Mouse (Mus musculus) forebrain, embryonic 16.5 days (tissue): ENCODE measurements around the gene Celsr1. TPM values are rescaled to one million over a fixed set of nuclear protein-coding genes. Genes with fewer than 3 reads are reported as not detected.
A peak's percentile ranks its signal among the peaks of the same experiment; 100 is the strongest.

Experiments used
- ATAC-seq: fragments of 200-750 bp; cut with Nextera tagmentation; 2 replicates; pipeline ENCODE4 v1.8.0; 2017; ENCODE audit warnings: mild to moderate bottlenecking, moderate library complexity
- H3K27ac ChIP-seq: fragments of 300-500 bp; sonication (generic); 2 replicates; pipeline ENCODE4 v1.5.1; 2014; ENCODE audit warnings: low read length, control low read depth
- H3K27me3 ChIP-seq: fragments of 300-500 bp; sonication (generic); replicated peaks from 2 replicates; pipeline ENCODE4 v1.6.1; 2014; ENCODE audit warnings: low read length; ENCODE audit not compliant: control insufficient read depth, insufficient read depth
- H3K36me3 ChIP-seq: fragments of 300-500 bp; sonication (generic); 2 replicates; pipeline ENCODE4 v1.6.1; 2014; ENCODE audit not compliant: control insufficient read depth, insufficient read depth
- H3K4me1 ChIP-seq: fragments of 300-500 bp; sonication (generic); replicated peaks from 2 replicates; pipeline ENCODE4 v1.6.1; 2014; ENCODE audit warnings: low read length; ENCODE audit not compliant: control insufficient read depth, insufficient read depth
- H3K4me2 ChIP-seq: fragments of 300-500 bp; sonication (generic); 2 replicates; pipeline ENCODE4 v1.6.1; 2014; ENCODE audit warnings: mild to moderate bottlenecking, low read length, control low read depth
- H3K4me3 ChIP-seq: fragments of 300-500 bp; sonication (generic); replicated peaks from 2 replicates; pipeline ENCODE4 v1.5.1; 2014; ENCODE audit warnings: mild to moderate bottlenecking, low read length, control low read depth
- H3K9ac ChIP-seq: fragments of 300-500 bp; sonication (generic); replicated peaks from 2 replicates; pipeline ENCODE4 v1.6.1; 2014; ENCODE audit warnings: low read depth, low read length, control low read depth
- H3K9me3 ChIP-seq: fragments of 300-500 bp; sonication (generic); 2 replicates; pipeline ENCODE4 v1.6.1; 2016; ENCODE audit warnings: low read length; ENCODE audit not compliant: control insufficient read depth
- WGBS: fragments of 180-500 bp; shearing (Covaris S2); extraction: QIAGEN DNeasy Blood & Tissue Kit; methylation state at CpG from one replicate; pipeline ENCODE4 v1.1.7; 2014; 5-methylcytosine and 5-hydroxymethylcytosine counted together
- polyA plus RNA-seq: library from polyadenylated mRNA; unstranded; fragments of >200 nt; fragmentation: Nextera tagmentation; extraction: Ambion mirVana; gene quantifications from 2 replicates; pipeline ENCODE4 v1.2.1, GENCODE M21; 2015

Celsr1 gene
- polyA plus RNA-seq, 1 experiment from 2014 or later: 4.6 TPM

DNA sequence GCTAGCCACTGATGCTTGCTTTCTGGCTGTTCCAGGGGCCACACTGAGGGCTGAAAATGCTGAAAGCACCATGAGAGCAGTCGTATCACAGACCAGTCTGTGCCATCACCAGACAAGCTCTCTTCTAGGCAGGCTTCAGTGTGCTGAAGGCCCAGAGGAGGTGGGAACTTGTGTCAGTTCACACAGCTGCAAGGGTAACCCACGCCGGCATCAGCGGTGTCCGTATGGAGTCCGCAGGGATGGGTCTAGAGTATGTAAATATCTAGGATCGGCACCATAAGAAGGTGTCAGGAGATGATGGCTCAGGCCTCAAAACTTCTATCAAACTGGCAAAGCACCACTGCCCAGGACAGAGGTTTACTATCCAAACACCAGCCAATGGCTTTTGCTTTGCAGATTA is 64.3 kb downstream of the Celsr1 start:
- no peaks in the 10 kb centered on the region for H3K36me3 ChIP-seq
- H3K4me1 ChIP-seq: peaks cover 27% of the 10 kb centered on the region
- ATAC-seq: peak; percentile 34
- no peak overlapping the region for H3K4me2 ChIP-seq
- 81% methylated on average over 7 of the region's 7 CpGs for WGBS
- no peak overlapping the region for H3K9ac ChIP-seq
- H3K4me3 ChIP-seq: no peak overlapping the region
- 0 out of 2 replicates have a peak overlapping the region, but pooled peaks have one; percentile 14 for H3K27ac ChIP-seq
- H3K27me3 ChIP-seq: no peaks in the 10 kb centered on the region
- no peaks in the 10 kb centered on the region for H3K9me3 ChIP-seq

DNA sequence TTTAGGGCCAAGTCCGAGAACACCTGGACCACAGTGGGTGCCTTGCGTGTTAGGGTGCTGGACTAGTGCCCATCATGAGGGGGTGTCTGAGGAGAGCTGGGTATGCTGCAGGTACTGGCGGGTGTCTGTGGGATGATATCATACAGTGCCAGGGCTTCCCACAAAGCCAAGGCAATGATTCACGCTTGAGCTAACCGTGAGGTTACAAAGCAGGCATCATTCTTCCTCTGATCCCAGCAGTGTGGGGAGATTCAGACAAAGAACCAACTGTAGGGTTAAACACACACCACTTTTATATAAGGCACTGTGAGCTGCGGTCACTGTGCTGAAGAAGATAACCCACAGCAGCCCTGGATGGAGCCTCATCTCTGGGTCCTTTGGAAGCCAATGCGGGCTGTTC is 67.5 kb downstream of the Celsr1 start:
- Histone ChIP-seq H3K27ac (no peak overlapping the region), H3K9ac (no peak overlapping the region), H3K4me3 (no peak overlapping the region), H3K4me2 (no peak overlapping the region), H3K36me3 (no peaks in the 10 kb centered on the region), H3K9me3 (no peaks in the 10 kb centered on the region), H3K27me3 (no peaks in the 10 kb centered on the region), H3K4me1 (peaks cover 21% of the 10 kb centered on the region)
- ATAC-seq: no peak
- 65% methylated on average over 7 of the region's 7 CpGs for WGBS

DNA sequence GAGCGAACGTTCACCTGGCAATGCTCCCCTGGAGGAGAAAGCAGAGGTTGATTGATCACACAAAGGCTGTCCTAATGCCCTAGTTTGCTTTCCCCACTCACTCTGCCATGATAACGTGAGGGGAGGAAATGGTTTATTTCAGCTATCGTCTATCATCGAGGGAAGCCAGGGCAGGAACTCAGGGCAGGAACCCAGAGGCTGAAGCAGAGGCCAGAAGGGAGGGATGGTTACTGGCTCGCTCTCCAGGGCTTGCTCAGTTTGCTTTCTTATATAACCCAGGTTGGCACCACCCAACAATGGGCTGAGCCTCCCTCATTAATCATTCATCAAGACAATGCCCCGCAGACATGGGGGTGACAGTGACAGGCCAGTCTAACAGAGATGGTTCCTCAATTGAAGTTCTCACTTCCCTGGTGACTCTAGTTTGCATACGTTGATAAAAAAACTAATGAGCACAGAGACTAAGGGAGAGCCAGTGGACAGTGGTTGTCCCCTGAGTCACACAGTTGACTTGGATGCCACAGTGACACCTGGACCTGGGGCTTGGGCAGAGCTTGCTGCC is 70.2 kb downstream of the Celsr1 start:
- Histone ChIP-seq H3K27ac (no peak overlapping the region), H3K9ac (no peak overlapping the region), H3K4me1 (peaks cover 6% of the 10 kb centered on the region), H3K36me3 (no peaks in the 10 kb centered on the region), H3K27me3 (no peaks in the 10 kb centered on the region), H3K4me3 (no peak overlapping the region), H3K4me2 (no peak overlapping the region), H3K9me3 (no peaks in the 10 kb centered on the region)
- 76% methylated on average over 8 of the region's 8 CpGs for WGBS
- ATAC-seq: no peak

DNA sequence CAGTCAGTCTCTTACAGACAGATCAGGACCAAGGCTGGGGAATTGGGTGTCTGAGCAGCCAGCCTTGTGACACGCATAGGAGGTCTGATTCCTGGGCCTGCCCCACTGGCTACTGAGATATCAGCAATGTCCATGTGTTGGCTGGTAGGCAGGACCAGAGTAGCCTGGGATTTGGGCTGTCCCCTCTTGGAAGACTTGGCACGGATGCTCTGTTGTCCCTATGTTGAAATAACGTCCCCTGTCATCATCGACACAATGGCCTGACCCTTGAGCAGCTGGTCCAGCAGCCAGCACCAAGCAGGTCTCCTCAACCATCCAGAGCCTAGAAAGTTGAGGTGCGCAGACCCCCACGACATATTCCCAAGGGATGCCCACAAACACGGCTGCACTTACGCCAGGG is 70.9 kb downstream of the Celsr1 start:
- no peak for ATAC-seq
- no peak overlapping the region for H3K4me3 ChIP-seq
- H3K27ac ChIP-seq: no peak overlapping the region
- H3K4me2 ChIP-seq: no peak overlapping the region
- no peak overlapping the region for H3K9ac ChIP-seq
- no peaks in the 10 kb centered on the region for H3K36me3 ChIP-seq
- H3K4me1 ChIP-seq: peaks cover 6% of the 10 kb centered on the region
- no peaks in the 10 kb centered on the region for H3K9me3 ChIP-seq
- WGBS: 93% methylated on average over 8 of the region's 8 CpGs
- H3K27me3 ChIP-seq: no peaks in the 10 kb centered on the region

DNA sequence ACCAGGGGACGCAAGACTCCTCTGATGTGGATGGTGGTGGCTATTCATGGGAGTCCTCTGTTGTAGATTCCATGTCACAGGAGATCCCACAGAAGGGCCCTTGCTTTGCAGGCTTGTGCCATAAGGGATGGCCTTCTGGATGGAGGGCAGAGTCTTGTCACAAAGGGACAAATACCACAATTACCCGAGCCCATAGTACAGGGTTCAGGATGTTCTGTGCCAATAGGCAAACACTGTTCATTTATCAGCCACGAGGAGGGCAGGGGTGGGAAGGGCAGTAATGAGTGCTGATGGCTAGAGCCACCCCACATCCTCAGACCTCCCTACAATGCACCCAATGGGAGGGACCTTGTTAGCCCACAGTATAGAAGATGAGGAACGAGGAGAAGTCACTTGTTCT is 71.9 kb downstream of the Celsr1 start:
- ATAC-seq: no peak
- no peak overlapping the region for H3K4me2 ChIP-seq
- no peaks in the 10 kb centered on the region for H3K36me3 ChIP-seq
- H3K9me3 ChIP-seq: no peaks in the 10 kb centered on the region
- no peak overlapping the region for H3K9ac ChIP-seq
- H3K4me3 ChIP-seq: no peak overlapping the region
- no peak overlapping the region for H3K27ac ChIP-seq
- 75% methylated on average over 4 of the region's 4 CpGs for WGBS
- peaks cover 6% of the 10 kb centered on the region for H3K4me1 ChIP-seq
- H3K27me3 ChIP-seq: no peaks in the 10 kb centered on the region

DNA sequence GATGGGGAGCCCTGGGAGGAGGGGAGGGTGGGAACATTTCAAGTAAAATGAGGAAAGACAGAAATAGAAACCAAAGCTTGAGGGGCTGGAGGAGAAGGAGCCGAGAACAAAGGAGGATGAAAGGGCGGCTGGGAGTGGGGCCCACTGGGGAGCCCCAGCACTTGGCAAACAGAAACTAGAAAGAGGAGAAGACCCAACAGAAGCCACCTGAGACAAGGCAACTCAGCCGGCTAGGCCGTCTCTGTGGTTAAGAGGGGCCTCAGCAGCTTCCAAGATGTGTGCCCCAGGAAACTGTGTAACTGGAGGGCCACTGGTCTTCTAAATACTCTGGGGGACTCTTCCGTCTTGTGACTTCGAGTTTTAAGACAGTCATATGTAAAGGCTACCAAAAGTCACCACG is 72.4 kb downstream of the Celsr1 start:
- H3K9ac ChIP-seq: no peak overlapping the region
- WGBS: 65% methylated on average over 7 of the region's 7 CpGs
- H3K9me3 ChIP-seq: no peaks in the 10 kb centered on the region
- H3K27ac ChIP-seq: no peak overlapping the region
- no peaks in the 10 kb centered on the region for H3K36me3 ChIP-seq
- H3K27me3 ChIP-seq: no peaks in the 10 kb centered on the region
- no peak overlapping the region for H3K4me2 ChIP-seq
- no peak for ATAC-seq
- H3K4me1 ChIP-seq: peaks cover 3% of the 10 kb centered on the region
- no peak overlapping the region for H3K4me3 ChIP-seq

DNA sequence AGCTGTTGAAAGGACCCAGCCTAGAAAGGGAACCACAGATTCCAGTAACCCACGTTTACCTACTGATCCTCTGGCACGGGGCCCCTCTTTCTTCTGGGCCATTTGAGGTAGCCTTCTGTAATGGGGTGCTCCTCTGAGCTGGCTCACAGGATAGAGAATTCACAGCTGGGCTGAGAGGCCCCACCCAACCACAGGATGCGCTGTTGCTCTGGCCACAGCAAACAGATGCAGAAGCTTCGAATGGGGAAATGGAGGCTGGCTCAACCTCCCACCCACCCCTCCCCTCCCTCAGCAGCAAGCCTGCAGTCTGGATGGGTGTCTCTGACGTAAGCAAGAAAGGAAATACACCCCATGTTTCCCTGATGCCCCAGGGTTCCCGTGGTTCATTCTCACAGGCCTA is 77.4 kb downstream of the Celsr1 start:
- Histone ChIP-seq H3K4me3 (no peak overlapping the region), H3K36me3 (no peaks in the 10 kb centered on the region)
- WGBS: 74% methylated on average over 6 of the region's 6 CpGs

DNA sequence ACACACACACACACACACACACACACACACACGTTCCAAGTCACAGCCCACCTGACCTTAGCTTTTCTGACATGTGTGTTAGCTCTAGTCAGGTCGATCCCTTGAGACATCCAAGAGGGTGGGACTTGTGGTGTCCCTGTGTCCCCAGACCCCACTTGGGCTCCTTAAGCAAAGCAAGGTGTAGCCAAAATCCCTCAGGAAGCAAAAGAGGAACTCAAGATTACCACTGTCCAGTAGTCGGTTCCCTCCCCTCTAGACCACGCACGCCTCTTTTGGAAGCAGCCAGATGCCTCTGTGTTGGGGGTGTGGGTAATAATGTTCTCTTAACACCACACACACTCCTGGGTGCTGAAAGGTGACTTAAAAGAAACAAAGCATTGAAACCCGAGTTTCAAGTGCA is 80.1 kb downstream of the Celsr1 start:
- no peak overlapping the region for H3K27ac ChIP-seq
- no peaks in the 10 kb centered on the region for H3K27me3 ChIP-seq
- no peaks in the 10 kb centered on the region for H3K9me3 ChIP-seq
- H3K9ac ChIP-seq: no peak overlapping the region
- no peak for ATAC-seq
- H3K4me2 ChIP-seq: no peak overlapping the region
- no peaks in the 10 kb centered on the region for H3K4me1 ChIP-seq
- H3K4me3 ChIP-seq: no peak overlapping the region
- H3K36me3 ChIP-seq: no peaks in the 10 kb centered on the region
- WGBS: 90% methylated on average over 6 of the region's 6 CpGs

More for the DNA sequence above, 77.4 kb downstream of the Celsr1 start:
- H3K4me1 ChIP-seq: no peaks in the 10 kb centered on the region
- no peaks in the 10 kb centered on the region for H3K27me3 ChIP-seq
- no peak overlapping the region for H3K27ac ChIP-seq
- no peaks in the 10 kb centered on the region for H3K9me3 ChIP-seq
- H3K9ac ChIP-seq: no peak overlapping the region
- no peak for ATAC-seq
- no peak overlapping the region for H3K4me2 ChIP-seq

DNA sequence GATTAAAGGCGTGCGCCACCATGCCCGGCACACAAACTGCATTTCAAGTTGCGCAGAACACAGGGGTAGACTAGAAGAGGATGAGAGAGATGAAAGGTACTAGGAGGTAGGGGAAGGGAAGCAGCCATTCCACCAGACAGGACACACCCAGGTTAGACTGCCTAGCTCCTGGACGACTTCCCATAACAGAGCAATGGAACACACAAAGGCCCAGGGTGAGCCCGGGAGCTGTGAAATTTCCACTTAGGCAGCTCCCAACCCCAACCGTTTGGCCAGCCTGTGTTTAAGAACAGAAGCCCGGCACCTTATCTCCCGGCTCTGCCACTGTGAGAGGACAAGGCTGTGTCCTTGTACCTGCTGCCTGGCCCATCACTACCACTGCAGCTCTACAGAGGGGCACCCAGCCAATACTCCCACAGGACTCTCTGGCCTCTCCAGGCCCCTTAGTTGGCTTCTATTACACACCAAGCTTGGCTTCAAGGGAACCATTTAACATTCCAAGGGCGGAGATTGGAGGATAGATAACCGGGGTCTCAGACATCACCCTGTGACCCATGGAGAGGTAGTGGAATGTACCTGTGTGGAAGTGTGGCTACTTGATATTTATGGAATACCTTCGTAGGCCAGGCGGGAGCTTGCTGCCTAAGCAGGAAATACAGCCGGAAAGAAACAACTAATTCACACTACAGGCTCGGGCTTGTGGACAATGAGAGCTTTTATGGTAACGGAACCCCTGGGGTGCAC is 84.0 kb downstream of the Celsr1 start:
- 62% methylated on average over 16 of the region's 16 CpGs for WGBS
- no peak for ATAC-seq

More for the DNA sequence above, 84.0 kb downstream of the Celsr1 start:
- no peak overlapping the region for H3K27ac ChIP-seq
- no peaks in the 10 kb centered on the region for H3K9me3 ChIP-seq
- H3K9ac ChIP-seq: no peak overlapping the region
- no peaks in the 10 kb centered on the region for H3K36me3 ChIP-seq
- no peak overlapping the region for H3K4me2 ChIP-seq
- no peak overlapping the region for H3K4me3 ChIP-seq
- H3K4me1 ChIP-seq: peaks cover 11% of the 10 kb centered on the region
- no peaks in the 10 kb centered on the region for H3K27me3 ChIP-seq
